Mouse (Mus musculus) forebrain, postnatal 0 days (tissue): ENCODE measurements at regions not wholly inside any gene's neighbourhood (a gene's known extent, or its start where the extent isn't known, plus 50 kb on each side); places are given as distances from the start of the nearest gene placed in this dataset.
"Not testable (repeated sequence)": the region's sequence is repeated elsewhere in the genome, so short reads cannot be mapped to it uniquely, and the experiment has no call there.

Experiments used
- ATAC-seq: fragments of 200-750 bp; cut with Nextera tagmentation; 2 replicates; pipeline ENCODE4 v1.8.0; 2017; ENCODE audit warnings: mild to moderate bottlenecking, moderate library complexity
- DNase-seq: peaks from one replicate; pipeline ENCODE4 v3.0.0-alpha.2; 2015
- H3K27ac ChIP-seq: fragments of 300-500 bp; sonication (generic); 2 replicates; pipeline ENCODE4 v1.5.1; 2014; ENCODE audit warnings: low read depth, mild to moderate bottlenecking, antibody characterized with exemption, low read length, moderate library complexity, mixed read lengths
- H3K27me3 ChIP-seq: fragments of 300-500 bp; sonication (generic); 2 replicates; pipeline ENCODE4 v1.6.1; 2014; ENCODE audit warnings: mild to moderate bottlenecking, low read length, mixed read lengths; ENCODE audit not compliant: insufficient read depth
- H3K36me3 ChIP-seq: fragments of 300-500 bp; sonication (generic); 2 replicates; pipeline ENCODE4 v1.6.1; 2014; ENCODE audit warnings: mild to moderate bottlenecking, moderate library complexity; ENCODE audit not compliant: insufficient read depth
- H3K4me1 ChIP-seq: fragments of 300-500 bp; sonication (generic); 2 replicates; pipeline ENCODE4 v1.6.1; 2014; ENCODE audit warnings: antibody characterized with exemption; ENCODE audit not compliant: insufficient read depth
- H3K4me2 ChIP-seq: fragments of 300-500 bp; sonication (generic); 2 replicates; pipeline ENCODE4 v1.6.1; 2014; ENCODE audit warnings: low read depth, mild to moderate bottlenecking, moderate library complexity
- H3K4me3 ChIP-seq: fragments of 300-500 bp; sonication (generic); 2 replicates; pipeline ENCODE4 v1.5.1; 2014; ENCODE audit warnings: low read depth, low read length, mixed read lengths
- H3K9ac ChIP-seq: fragments of 300-500 bp; sonication (generic); 2 replicates; pipeline ENCODE4 v1.6.1; 2014; ENCODE audit warnings: mild to moderate bottlenecking
- H3K9me3 ChIP-seq: fragments of 300-500 bp; sonication (generic); 2 replicates; pipeline ENCODE4 v1.6.1; 2016; ENCODE audit warnings: low read length
- CTCF ChIP-seq: sonication (generic); IDR thresholded peaks from 2 replicates; pipeline ENCODE4 v1.5.1; 2016; ENCODE audit warnings: antibody characterized with exemption, control low read depth, low read depth
- WGBS: fragments of 180-500 bp; shearing (Covaris S2); extraction: QIAGEN DNeasy Blood & Tissue Kit; methylation state at CpG from one replicate; pipeline ENCODE4 v1.1.7; 2014; 5-methylcytosine and 5-hydroxymethylcytosine counted together

- no peaks in the 10 kb centered on the region for H3K9me3 ChIP-seq
- no peak overlapping the region for H3K27ac ChIP-seq
- no peak overlapping the region for H3K4me3 ChIP-seq
- DNase-seq (no peak), ATAC-seq (no peak)
- no peaks in the 10 kb centered on the region for H3K27me3 ChIP-seq
- no peak overlapping the region for H3K9ac ChIP-seq
- no peak overlapping the region for H3K4me2 ChIP-seq
- no peaks in the 10 kb centered on the region for H3K36me3 ChIP-seq
- no peak for TF ChIP-seq CTCF
- H3K4me1 ChIP-seq = no peaks in the 10 kb centered on the region
Measured at GRCm38 (mm10) chr2:149203896-149204295, 186.9 kb upstream of the Gm10750 start.

- no peak overlapping the region for H3K9ac ChIP-seq
- H3K27ac ChIP-seq = no peak overlapping the region
- no peaks in the 10 kb centered on the region for H3K4me1 ChIP-seq
- no peak overlapping the region for H3K4me3 ChIP-seq
- H3K9me3 ChIP-seq = 0 out of 2 replicates have a peak, but pooled peaks cover 4% of the 10 kb centered on the region
- 72% methylated on average over 1 of the region's 1 CpGs for whole genome bisulfite sequencing
- TF ChIP-seq CTCF = no peak
- DNase-seq (no peak), ATAC-seq (no peak)
- no peaks in the 10 kb centered on the region for H3K27me3 ChIP-seq
- no peaks in the 10 kb centered on the region for H3K36me3 ChIP-seq
- H3K4me2 ChIP-seq = no peak overlapping the region
Measured at GRCm38 (mm10) chr2:149195736-149196135, 178.7 kb upstream of the Gm10750 start.

- ATAC-seq, H3K36me3 ChIP-seq, H3K4me1 ChIP-seq, H3K27me3 ChIP-seq, H3K9me3 ChIP-seq, H3K9ac ChIP-seq, H3K27ac ChIP-seq, H3K4me2 ChIP-seq, H3K4me3 ChIP-seq: not testable (repeated sequence)
- WGBS = 31% methylated on average over 7 of the region's 7 CpGs
- TF ChIP-seq CTCF = peak; percentile 39; the same call in 1 of the 2 replicates
- DNase-seq = peak; percentile 35
Measured at GRCm38 (mm10) chr2:149158434-149158833, 141.4 kb upstream of the Gm10750 start.

- H3K4me3 ChIP-seq, H3K36me3 ChIP-seq, H3K4me2 ChIP-seq, H3K27me3 ChIP-seq, H3K9ac ChIP-seq, H3K9me3 ChIP-seq, ATAC-seq, H3K4me1 ChIP-seq, H3K27ac ChIP-seq, DNase-seq: not testable (repeated sequence)
- 95% methylated on average over 1 of the region's 1 CpGs for WGBS
Measured at GRCm38 (mm10) chr2:149109551-149109950, 92.5 kb upstream of the Gm10750 start.

- Histone ChIP-seq H3K27ac (no peak overlapping the region), H3K36me3 (no peaks in the 10 kb centered on the region), H3K9ac (no peak overlapping the region), H3K4me2 (no peak overlapping the region), H3K9me3 (0 out of 2 replicates have a peak, but pooled peaks cover under 1% of the 10 kb centered on the region), H3K4me3 (no peak overlapping the region), H3K4me1 (no peaks in the 10 kb centered on the region), H3K27me3 (no peaks in the 10 kb centered on the region)
- TF ChIP-seq CTCF = no peak
- 56% methylated on average over 3 of the region's 3 CpGs for WGBS
- ATAC-seq (no peak), DNase-seq (no peak)
Measured at GRCm38 (mm10) chr2:149092146-149092545, 75.1 kb upstream of the Gm10750 start.
